Mouse (Mus musculus) left cerebral cortex, postnatal 36 days (tissue): Measurements from ENCODE around the gene Abcd2. TPM values are rescaled to one million over a fixed set of nuclear protein-coding genes. Genes with fewer than 3 reads are reported as not detected.

Experiments
- DNase-seq, 2 experiments: peaks; one replicate each; pipeline ENCODE4 v3.0.0; 2021 to 2022; ENCODE audit warnings: low spot score in 2 of 2, mixed read lengths in 1 of 2
- intact Hi-C: fragments of 180-260 bp; cut with DNase I; formaldehyde crosslinking; loops from one replicate; pipeline ENCODE4 v1.15.1; 2025
- total RNA-seq, 2 experiments: library from RNA; stranded (reverse); gene quantifications; 2 replicates each; pipeline ENCODE4 v1.2.3; 2021

Gene Abcd2
- total RNA-seq, 2 experiments from 2014 or later: 28.4 to 33.3 TPM

- intact Hi-C loops: loop anchor here (10.0 kb wide), 2 partner anchors 137 to 587 kb away; no protein-coding TSS in a partner anchor
- no peak for DNase-seq
Observed at GRCm38 (mm10) chr15:91167850-91168562, 23.6 kb downstream of the Abcd2 start.

- DNase-seq: peak in 1 of 2 experiments; percentile 36
- intact Hi-C loops: loop anchor here (10.0 kb wide), 2 partner anchors 140 to 590 kb away; no protein-coding TSS in a partner anchor
Observed at GRCm38 (mm10) chr15:91165021-91165420, 26.6 kb downstream of the Abcd2 start.

DNA sequence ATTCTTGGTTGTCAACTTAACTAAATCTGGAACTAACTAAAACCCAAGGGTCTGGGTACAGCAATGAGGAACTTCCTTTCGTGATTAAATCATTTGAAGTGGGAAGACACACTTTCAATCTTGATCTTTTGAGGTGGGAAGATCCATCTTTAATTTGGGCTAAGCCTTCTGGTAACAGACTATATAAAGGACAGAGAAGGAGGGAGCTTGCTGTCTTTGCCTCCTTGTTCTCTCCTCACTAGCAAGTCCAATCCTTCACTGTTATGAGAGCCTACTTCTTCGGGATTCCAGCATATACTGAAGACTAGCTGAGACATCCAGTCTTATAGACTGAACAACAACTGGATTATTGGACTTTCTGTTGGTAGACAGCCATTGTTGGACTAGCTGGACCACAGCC lies 28.1 kb downstream of the Abcd2 start:
- DNase-seq: no peak
- intact Hi-C loops: loop anchor here (10.0 kb wide), 2 partner anchors 141 to 591 kb away; no protein-coding TSS in a partner anchor

GRCm38 (mm10) chr15:91161153-91161552 lies 30.4 kb downstream of the Abcd2 start:
- intact Hi-C loops: loop anchor here (10.0 kb wide), 2 partner anchors 144 to 594 kb away; no protein-coding TSS in a partner anchor
- DNase-seq: no peak

- intact Hi-C loops: no loop called here
- no peak for DNase-seq
Observed at GRCm38 (mm10) chr15:91153311-91153710, 38.3 kb downstream of the Abcd2 start.

- intact Hi-C loops: no loop called here
Observed at GRCm38 (mm10) chr15:91152592-91152991, 39.0 kb downstream of the Abcd2 start.

GRCm38 (mm10) chr15:91124584-91124983 lies 67.0 kb downstream of the Abcd2 start:
- DNase-seq: no peak
- intact Hi-C loops: no loop called here

More at GRCm38 (mm10) chr15:91152592-91152991, 39.0 kb downstream of the Abcd2 start:
- DNase-seq: no peak

DNA sequence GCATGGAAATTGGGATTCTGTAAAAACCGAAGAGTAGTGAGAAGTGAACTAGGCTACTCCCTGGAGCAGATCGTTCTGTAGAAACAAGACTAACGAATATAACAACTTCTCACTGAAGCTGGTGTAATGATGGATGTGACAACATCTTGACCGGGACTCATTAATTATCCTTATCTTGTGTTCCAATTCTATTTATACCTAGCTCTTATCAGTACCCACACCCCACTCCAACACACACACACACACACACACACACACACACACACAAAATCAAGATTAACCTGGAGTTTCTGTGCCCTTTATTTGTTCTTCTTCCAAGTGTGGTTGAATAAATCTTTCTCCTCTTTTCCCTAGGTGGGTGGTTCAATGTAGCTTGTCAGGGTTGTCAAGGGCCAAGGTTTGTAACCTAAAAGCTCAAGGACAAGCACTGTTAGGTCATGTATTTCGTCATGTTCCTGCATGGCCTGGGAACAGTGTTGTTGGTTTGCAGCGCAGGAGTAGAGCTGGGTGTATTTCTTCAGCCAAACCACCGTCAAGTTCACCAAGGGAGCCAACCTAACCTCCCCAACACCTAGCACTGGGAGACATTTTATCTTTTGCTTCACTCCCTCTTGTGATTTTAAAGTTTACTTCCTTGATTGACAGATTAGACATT lies 78.9 kb downstream of the Abcd2 start:
- intact Hi-C loops: no loop called here
- DNase-seq: no peak

DNA sequence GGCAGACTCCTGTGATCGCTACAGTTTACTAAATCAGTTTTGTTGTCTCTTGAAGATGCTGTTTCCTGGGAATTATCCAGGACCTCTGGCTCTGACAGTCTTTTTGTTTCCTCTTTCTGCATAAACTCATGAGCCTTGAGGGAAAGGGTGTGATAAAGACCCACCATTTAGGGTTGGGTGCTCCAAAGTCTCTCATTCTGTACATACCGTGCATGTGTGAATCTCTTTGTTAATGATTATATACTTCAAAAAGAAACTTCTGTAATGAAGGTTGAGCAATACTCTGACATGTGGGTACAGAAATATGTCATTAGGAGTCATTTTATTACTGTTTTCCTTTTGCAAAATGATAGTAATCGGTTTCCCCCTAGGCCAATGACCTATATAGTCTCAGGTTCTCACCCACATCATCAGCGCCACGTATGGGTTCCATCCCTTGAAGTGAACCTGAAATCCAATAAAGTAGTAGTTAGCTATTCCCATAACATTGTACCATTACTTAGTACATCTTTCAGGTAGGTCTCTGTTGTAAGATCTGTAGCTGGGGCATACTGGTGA lies 83.4 kb downstream of the Abcd2 start:
- intact Hi-C loops: no loop called here
- no peak for DNase-seq

GRCm38 (mm10) chr15:91104934-91105333 lies 86.7 kb downstream of the Abcd2 start:
- no peak for DNase-seq
- intact Hi-C loops: no loop called here

GRCm38 (mm10) chr15:91104276-91104675 lies 87.3 kb downstream of the Abcd2 start:
- intact Hi-C loops: no loop called here
- no peak for DNase-seq

- intact Hi-C loops: no loop called here
Observed at GRCm38 (mm10) chr15:91103814-91104213, 87.8 kb downstream of the Abcd2 start.

DNA sequence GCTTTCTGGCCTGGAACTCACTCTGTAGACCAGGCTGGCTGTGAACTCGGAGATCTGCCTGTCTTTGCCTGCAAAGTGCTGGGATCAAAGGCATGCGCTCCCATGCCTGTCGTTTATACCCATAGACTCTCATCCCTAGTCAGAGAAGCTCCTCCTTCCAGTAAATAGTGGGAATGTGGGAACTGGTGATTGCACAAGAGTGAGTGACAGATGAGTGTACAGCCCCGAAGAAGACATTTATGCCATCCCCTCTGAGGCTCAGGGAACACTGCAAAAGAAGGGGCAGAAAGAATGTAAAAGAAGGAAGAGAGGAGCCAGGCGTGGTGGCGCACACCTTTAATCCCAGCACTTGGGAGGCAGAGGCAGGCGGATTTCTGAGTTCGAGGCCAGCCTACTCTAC lies 88.3 kb downstream of the Abcd2 start:
- intact Hi-C loops: no loop called here

More at GRCm38 (mm10) chr15:91103814-91104213, 87.8 kb downstream of the Abcd2 start:
- no peak for DNase-seq

GRCm38 (mm10) chr15:91096606-91097005 lies 95.0 kb downstream of the Abcd2 start:
- intact Hi-C loops: no loop called here
- DNase-seq: no peak

More for the DNA sequence above, 88.3 kb downstream of the Abcd2 start:
- DNase-seq: no peak

Other genes with a start within 250 kb of the Abcd2 start
- gene Kif21a, start 141.9 kb downstream of the Abcd2 start, total RNA-seq: 100 to 1,000 TPM; 120 to 130 TPM
- gene CN725425, start 7.7 kb upstream of the Abcd2 start, total RNA-seq: not detected